Mouse (Mus musculus) intestine, embryonic 14.5 days (tissue): ENCODE results near the gene Teddm3. TPM values are rescaled to one million over a fixed set of nuclear protein-coding genes. Genes with fewer than 3 reads are reported as not detected.
A peak's percentile ranks its signal among the peaks of the same experiment; 100 is the strongest.
"Not testable (repeated sequence)": the region's sequence is repeated elsewhere in the genome, so short reads cannot be mapped to it uniquely, and the experiment has no call there.

Experiments
- ATAC-seq: fragments of 200-750 bp; cut with Nextera tagmentation; replicated peaks from 2 replicates; pipeline ENCODE4 v1.8.0; 2017; ENCODE audit warnings: low read depth, moderate number of reproducible peaks, moderate TSS enrichment, moderate library complexity; ENCODE audit not compliant: low FRiP score, low TSS enrichment
- DNase-seq: peaks from one replicate; pipeline ENCODE4 v3.0.0-alpha.2; 2018; ENCODE audit warnings: low spot score
- H3K27ac ChIP-seq: fragments of 300-500 bp; sonication (generic); 2 replicates; pipeline ENCODE4 v1.5.1; 2014; ENCODE audit warnings: low read depth, mild to moderate bottlenecking, control low read depth
- H3K27me3 ChIP-seq: fragments of 300-500 bp; sonication (generic); replicated peaks from 2 replicates; pipeline ENCODE4 v1.6.1; 2014; ENCODE audit warnings: low read length, control low read depth; ENCODE audit not compliant: control insufficient read depth, insufficient read depth
- H3K36me3 ChIP-seq: fragments of 300-500 bp; sonication (generic); 2 replicates; pipeline ENCODE4 v1.6.1; 2014; ENCODE audit warnings: low read length, control low read depth; ENCODE audit not compliant: control insufficient read depth, insufficient read depth
- H3K4me1 ChIP-seq: fragments of 300-500 bp; sonication (generic); replicated peaks from 2 replicates; pipeline ENCODE4 v1.6.1; 2014; ENCODE audit warnings: low read length, control low read depth, mixed read lengths; ENCODE audit not compliant: control insufficient read depth, insufficient read depth
- H3K4me2 ChIP-seq: fragments of 300-500 bp; sonication (generic); 2 replicates; pipeline ENCODE4 v1.6.1; 2014; ENCODE audit warnings: low read length
- H3K4me3 ChIP-seq: fragments of 300-500 bp; sonication (generic); 2 replicates; pipeline ENCODE4 v1.5.1; 2014; ENCODE audit warnings: low read depth, low read length, control low read depth, mixed read lengths
- H3K9ac ChIP-seq: fragments of 300-500 bp; sonication (generic); 2 replicates; pipeline ENCODE4 v1.6.1; 2014; ENCODE audit warnings: mild to moderate bottlenecking, low read length
- H3K9me3 ChIP-seq: fragments of 300-500 bp; sonication (generic); 2 replicates; pipeline ENCODE4 v1.6.1; 2016; ENCODE audit warnings: low read length, control low read depth; ENCODE audit not compliant: control insufficient read depth
- WGBS: fragments of 180-500 bp; shearing (Covaris S2); extraction: QIAGEN DNeasy Blood & Tissue Kit; methylation state at CpG from one replicate; pipeline ENCODE4 v1.1.7; 2014; 5-methylcytosine and 5-hydroxymethylcytosine counted together
- polyA plus RNA-seq: library from polyadenylated mRNA; unstranded; fragments of >200 nt; fragmentation: Nextera tagmentation; extraction: Ambion mirVana; gene quantifications from 2 replicates; pipeline ENCODE4 v1.2.1, GENCODE M21; 2014

Gene Teddm3
- polyA plus RNA-seq, result 0.27 TPM in 1 of 2 replicates, not detected in the other

DNA sequence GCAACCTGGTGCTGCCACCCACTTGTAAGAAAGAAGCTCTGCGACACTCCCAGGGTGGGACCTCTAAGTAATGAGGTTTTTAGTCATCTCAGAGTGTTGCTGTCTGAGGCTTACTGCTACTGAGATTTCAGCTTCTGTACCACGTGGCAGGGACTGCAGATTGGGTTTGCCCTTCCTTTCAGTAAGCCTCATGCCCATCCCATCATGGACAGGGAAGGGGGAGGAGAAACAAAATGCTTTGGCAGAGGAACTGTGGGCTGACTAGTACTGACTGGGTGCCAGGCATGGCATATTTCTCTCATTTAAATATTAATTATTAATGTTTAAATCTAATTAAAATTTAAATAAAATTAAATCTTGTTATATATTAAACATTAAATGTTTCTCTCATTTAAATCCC is at the start of gene Teddm3:
Teddm3 (minus strand) TSS at position 101 of the 400 bp plus-strand sequence.
- not testable (repeated sequence) for H3K36me3 ChIP-seq, H3K27ac ChIP-seq, H3K4me2 ChIP-seq, ATAC-seq, H3K4me3 ChIP-seq, H3K4me1 ChIP-seq, DNase-seq, H3K9me3 ChIP-seq, H3K27me3 ChIP-seq, H3K9ac ChIP-seq
- no CpG with 5 or more reads among the region's 2 CpGs for WGBS

DNA sequence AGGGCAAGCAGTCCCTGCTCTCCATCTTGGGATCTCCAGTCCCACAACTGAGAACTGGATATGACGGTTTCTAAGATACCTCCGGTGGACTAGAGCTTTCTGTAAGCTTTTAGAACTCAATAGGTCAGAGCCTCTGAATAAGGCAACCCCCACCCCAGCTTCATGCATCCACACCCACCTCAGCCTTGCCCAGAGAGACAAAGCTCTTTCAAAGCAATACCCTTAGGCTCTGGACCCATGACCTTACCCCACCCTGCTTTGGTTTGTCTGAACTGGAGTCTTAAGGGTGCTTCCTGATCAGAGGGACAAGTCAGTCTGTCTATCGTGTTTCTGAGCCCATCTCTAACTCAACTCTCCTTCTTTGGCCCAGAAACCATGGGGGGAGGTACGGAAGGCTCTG is 48.9 kb upstream of the Teddm3 start:
- H3K36me3 ChIP-seq, result no peaks in the 10 kb centered on the region
- WGBS, result 78% methylated on average over 4 of the region's 4 CpGs
- H3K9me3 ChIP-seq, result no peaks in the 10 kb centered on the region
- H3K9ac ChIP-seq, result no peak overlapping the region
- peaks cover 17% of the 10 kb centered on the region for H3K4me1 ChIP-seq
- no peak for DNase-seq
- no peak for ATAC-seq
- no peak overlapping the region for H3K4me2 ChIP-seq
- H3K4me3 ChIP-seq, result no peak overlapping the region
- no peak overlapping the region for H3K27ac ChIP-seq
- no peaks in the 10 kb centered on the region for H3K27me3 ChIP-seq

- H3K4me1 ChIP-seq, result no peaks in the 10 kb centered on the region
- H3K27ac ChIP-seq, result no peak overlapping the region
- WGBS, result 77% methylated on average over 8 of the region's 8 CpGs
- no peak overlapping the region for H3K4me3 ChIP-seq
- no peaks in the 10 kb centered on the region for H3K27me3 ChIP-seq
- no peaks in the 10 kb centered on the region for H3K36me3 ChIP-seq
- no peak for ATAC-seq
- no peak overlapping the region for H3K9ac ChIP-seq
- no peaks in the 10 kb centered on the region for H3K9me3 ChIP-seq
- no peak overlapping the region for H3K4me2 ChIP-seq
- DNase-seq, result no peak
Measured at GRCm38 (mm10) chr16:21199426-21199825, 45.6 kb upstream of the Teddm3 start.

- H3K27ac ChIP-seq, result no peak overlapping the region
- no peak overlapping the region for H3K4me3 ChIP-seq
- no peak for DNase-seq
- 0% methylated on average over 1 of the region's 1 CpGs for WGBS
- ATAC-seq, result no peak
- no peaks in the 10 kb centered on the region for H3K9me3 ChIP-seq
- no peaks in the 10 kb centered on the region for H3K36me3 ChIP-seq
- H3K9ac ChIP-seq, result no peak overlapping the region
- no peak overlapping the region for H3K4me2 ChIP-seq
- no peaks in the 10 kb centered on the region for H3K27me3 ChIP-seq
- H3K4me1 ChIP-seq, result no peaks in the 10 kb centered on the region
Measured at GRCm38 (mm10) chr16:21198529-21198928, 44.7 kb upstream of the Teddm3 start.

GRCm38 (mm10) chr16:21198006-21198405 is 44.2 kb upstream of the Teddm3 start:
- Histone ChIP-seq H3K9ac (no peak overlapping the region), H3K4me3 (no peak overlapping the region), H3K9me3 (no peaks in the 10 kb centered on the region), H3K27me3 (no peaks in the 10 kb centered on the region), H3K36me3 (no peaks in the 10 kb centered on the region), H3K4me1 (no peaks in the 10 kb centered on the region), H3K4me2 (no peak overlapping the region), H3K27ac (no peak overlapping the region)
- WGBS, result 85% methylated on average over 7 of the region's 7 CpGs
- no peak for DNase-seq
- ATAC-seq, result 0 out of 2 replicates have a peak, but pooled peaks have one; percentile 17

GRCm38 (mm10) chr16:21197542-21197941 is 43.7 kb upstream of the Teddm3 start:
- no peak overlapping the region for H3K4me3 ChIP-seq

GRCm38 (mm10) chr16:21196576-21196975 is 42.8 kb upstream of the Teddm3 start:
- Histone ChIP-seq H3K9ac (no peak overlapping the region), H3K4me1 (no peaks in the 10 kb centered on the region), H3K4me2 (no peak overlapping the region), H3K9me3 (no peaks in the 10 kb centered on the region), H3K4me3 (no peak overlapping the region), H3K36me3 (no peaks in the 10 kb centered on the region), H3K27me3 (no peaks in the 10 kb centered on the region), H3K27ac (no peak overlapping the region)
- no peak for DNase-seq
- no peak for ATAC-seq
- 85% methylated on average over 3 of the region's 3 CpGs for WGBS

More at GRCm38 (mm10) chr16:21197542-21197941, 43.7 kb upstream of the Teddm3 start:
- DNase-seq (no peak), ATAC-seq (no peak)
- Histone ChIP-seq H3K9ac (no peak overlapping the region), H3K27me3 (no peaks in the 10 kb centered on the region), H3K36me3 (no peaks in the 10 kb centered on the region), H3K4me2 (no peak overlapping the region), H3K4me1 (no peaks in the 10 kb centered on the region), H3K27ac (no peak overlapping the region), H3K9me3 (no peaks in the 10 kb centered on the region)
- 80% methylated on average over 4 of the region's 4 CpGs for WGBS

GRCm38 (mm10) chr16:21195260-21195866 is 41.6 kb upstream of the Teddm3 start:
- no peaks in the 10 kb centered on the region for H3K36me3 ChIP-seq
- no peak overlapping the region for H3K27ac ChIP-seq
- no peak for DNase-seq
- H3K4me2 ChIP-seq, result no peak overlapping the region
- WGBS, result 76% methylated on average over 8 of the region's 8 CpGs
- no peak for ATAC-seq
- H3K9ac ChIP-seq, result no peak overlapping the region
- no peak overlapping the region for H3K4me3 ChIP-seq
- H3K27me3 ChIP-seq, result no peaks in the 10 kb centered on the region
- no peaks in the 10 kb centered on the region for H3K4me1 ChIP-seq
- H3K9me3 ChIP-seq, result no peaks in the 10 kb centered on the region

DNA sequence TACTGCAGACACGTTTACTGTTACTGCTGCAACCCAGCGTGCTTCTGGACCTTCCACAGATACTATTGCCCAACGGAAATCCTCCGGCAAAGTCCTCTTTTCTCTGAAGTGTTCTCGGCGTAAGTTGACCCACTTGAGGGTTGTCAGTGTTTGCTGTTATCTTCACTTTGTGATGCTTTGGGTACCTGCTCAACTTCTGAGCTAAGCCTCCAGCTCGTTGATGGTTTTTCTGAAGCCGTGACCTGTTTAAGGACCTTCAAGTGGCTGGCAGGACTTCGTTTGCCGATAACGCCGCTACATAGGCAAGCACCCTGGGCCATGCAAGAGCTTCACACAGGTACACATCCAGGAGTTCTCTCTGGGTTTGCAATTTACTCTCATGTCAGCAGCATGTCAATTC is 40.4 kb upstream of the Teddm3 start:
- ATAC-seq, result no peak
- 84% methylated on average over 12 of the region's 12 CpGs for WGBS

More for the DNA sequence above, 40.4 kb upstream of the Teddm3 start:
- DNase-seq, result no peak
- no peaks in the 10 kb centered on the region for H3K4me1 ChIP-seq
- H3K4me2 ChIP-seq, result no peak overlapping the region
- no peaks in the 10 kb centered on the region for H3K9me3 ChIP-seq
- no peaks in the 10 kb centered on the region for H3K27me3 ChIP-seq
- H3K4me3 ChIP-seq, result no peak overlapping the region
- no peak overlapping the region for H3K9ac ChIP-seq
- no peak overlapping the region for H3K27ac ChIP-seq
- no peaks in the 10 kb centered on the region for H3K36me3 ChIP-seq
